Mouse (Mus musculus) small intestine, adult 2 months (tissue): ENCODE data around the gene Vkorc1.

Experiments
- CTCF ChIP-seq: fragments of 200-500 bp; IDR thresholded peaks from 2 replicates; pipeline ENCODE4 v1.5.1; 2012; ENCODE audit warnings: low read depth, mild to moderate bottlenecking, control low read depth, inconsistent platforms, low read length, moderate library complexity, mixed read lengths; ENCODE audit not compliant: insufficient replicate concordance, insufficient read length; ENCODE audit errors: extremely low read depth
- POLR2A ChIP-seq: fragments of 200-500 bp; IDR thresholded peaks from 2 replicates; pipeline ENCODE4 v1.6.1; 2012; ENCODE audit warnings: low read depth, mild to moderate bottlenecking, control low read depth, inconsistent platforms, low read length, moderate library complexity

- no peak for TF ChIP-seq CTCF
- no peak for TF ChIP-seq POLR2A
These were observed 937 bp downstream of the Vkorc1 start for GRCm38 (mm10) chr7:127894480-127894879.
